Mouse (Mus musculus): ENCODE measurements at regions not wholly inside any gene's neighbourhood (a gene's known extent, or its start where the extent isn't known, plus 50 kb on each side); places are given as distances from the start of the nearest gene placed in this dataset.

GRCm38 (mm10) chr4:28453111-28453510, 359.8 kb upstream of the Epha7 start:
- ATAC-seq (ENCODE audit: low FRiP score, low TSS enrichment): no peak
- Histone ChIP-seq H3K9me3 (ENCODE audit: control insufficient read depth, low read length) (no peaks in the 10 kb centered on the region), H3K4me1 (ENCODE audit: control insufficient read depth, insufficient read depth, low read length) (no peaks in the 10 kb centered on the region), H3K4me3 (ENCODE audit: low read length) (no peak overlapping the region), H3K9ac (ENCODE audit: low read depth, low read length) (no peak overlapping the region), H3K27me3 (ENCODE audit: control insufficient read depth, insufficient read depth, low read length) (no peaks in the 10 kb centered on the region), H3K27ac (ENCODE audit: low read depth, low read length) (no peak overlapping the region), H3K4me2 (replicated peaks; ENCODE audit: low read depth, low read length) (no peak overlapping the region), H3K36me3 (ENCODE audit: control insufficient read depth, insufficient read depth, low read length) (no peaks in the 10 kb centered on the region)
- WGBS: 80% methylated on average over 1 of the region's 1 CpGs

GRCm38 (mm10) chr4:28456312-28456711, 356.6 kb upstream of the Epha7 start:
- no peak overlapping the region for H3K27ac ChIP-seq (ENCODE audit: low read depth, low read length)
- no peaks in the 10 kb centered on the region for H3K9me3 ChIP-seq (ENCODE audit: control insufficient read depth, low read length)
- 56% methylated on average over 2 of the region's 2 CpGs for WGBS
- H3K4me2 ChIP-seq (replicated peaks; ENCODE audit: low read depth, low read length): no peak overlapping the region
- no peaks in the 10 kb centered on the region for H3K27me3 ChIP-seq (ENCODE audit: control insufficient read depth, insufficient read depth, low read length)
- ATAC-seq (ENCODE audit: low FRiP score, low TSS enrichment): no peak
- H3K4me3 ChIP-seq (ENCODE audit: low read length): no peak overlapping the region
- no peak overlapping the region for H3K9ac ChIP-seq (ENCODE audit: low read depth, low read length)
- no peaks in the 10 kb centered on the region for H3K36me3 ChIP-seq (ENCODE audit: control insufficient read depth, insufficient read depth, low read length)
- no peaks in the 10 kb centered on the region for H3K4me1 ChIP-seq (ENCODE audit: control insufficient read depth, insufficient read depth, low read length)

Data from kidney, embryonic 14.5 days (tissue).